Mouse (Mus musculus) liver, embryonic 13.5 days (tissue): ENCODE data around the gene Lpin1. TPM values are rescaled to one million over a fixed set of nuclear protein-coding genes. Genes with fewer than 3 reads are reported as not detected.

Experiments
- ATAC-seq: fragments of 200-750 bp; cut with Nextera tagmentation; 2 replicates; pipeline ENCODE4 v1.8.0; 2017; ENCODE audit warnings: low read depth, mild to moderate bottlenecking, moderate number of reproducible peaks, moderate library complexity
- DNase-seq: peaks from one replicate; pipeline ENCODE4 v3.0.0; 2022
- H3K27ac ChIP-seq: fragments of 300-500 bp; sonication (generic); 2 replicates; pipeline ENCODE4 v1.5.1; 2015; ENCODE audit warnings: moderate library complexity, mild to moderate bottlenecking, inconsistent platforms
- H3K27me3 ChIP-seq: fragments of 300-500 bp; sonication (generic); 2 replicates; pipeline ENCODE4 v1.6.1; 2015; ENCODE audit warnings: mild to moderate bottlenecking, inconsistent platforms
- H3K36me3 ChIP-seq: fragments of 300-500 bp; sonication (generic); 2 replicates; pipeline ENCODE4 v1.6.1; 2015; ENCODE audit warnings: mild to moderate bottlenecking, inconsistent platforms
- H3K4me1 ChIP-seq: fragments of 300-500 bp; sonication (generic); replicated peaks from 2 replicates; pipeline ENCODE4 v1.6.1; 2015; ENCODE audit warnings: inconsistent platforms
- H3K4me2 ChIP-seq: fragments of 300-500 bp; sonication (generic); 2 replicates; pipeline ENCODE4 v1.6.1; 2015; ENCODE audit warnings: inconsistent platforms, mild to moderate bottlenecking, moderate library complexity
- H3K4me3 ChIP-seq: fragments of 300-500 bp; sonication (generic); replicated peaks from 2 replicates; pipeline ENCODE4 v1.5.1; 2015; ENCODE audit warnings: mild to moderate bottlenecking, inconsistent platforms
- H3K9ac ChIP-seq: fragments of 300-500 bp; sonication (generic); 2 replicates; pipeline ENCODE4 v1.6.1; 2015; ENCODE audit warnings: mild to moderate bottlenecking, inconsistent platforms
- H3K9me3 ChIP-seq: fragments of 300-500 bp; sonication (generic); replicated peaks from 2 replicates; pipeline ENCODE4 v1.6.1; 2016; ENCODE audit warnings: inconsistent platforms
- WGBS: fragments of 180-500 bp; shearing (Covaris S2); methylation state at CpG from one replicate; pipeline ENCODE4 v1.1.7; 2015; ENCODE audit not compliant: insufficient replicate concordance; 5-methylcytosine and 5-hydroxymethylcytosine counted together
- polyA plus RNA-seq: library from polyadenylated mRNA; unstranded; fragments of >200 nt; fragmentation: Nextera tagmentation; extraction: Ambion mirVana; gene quantifications from 2 replicates; pipeline ENCODE4 v1.2.1, GENCODE M21; 2015

Gene Lpin1
- polyA plus RNA-seq, 1 experiment from 2014 or later, result 5.3 TPM

- 58% methylated on average over 2 of the region's 2 CpGs for WGBS
These were observed 5.0 kb upstream of the Lpin1 start for GRCm38 (mm10) chr12:16615738-16616137.

DNA sequence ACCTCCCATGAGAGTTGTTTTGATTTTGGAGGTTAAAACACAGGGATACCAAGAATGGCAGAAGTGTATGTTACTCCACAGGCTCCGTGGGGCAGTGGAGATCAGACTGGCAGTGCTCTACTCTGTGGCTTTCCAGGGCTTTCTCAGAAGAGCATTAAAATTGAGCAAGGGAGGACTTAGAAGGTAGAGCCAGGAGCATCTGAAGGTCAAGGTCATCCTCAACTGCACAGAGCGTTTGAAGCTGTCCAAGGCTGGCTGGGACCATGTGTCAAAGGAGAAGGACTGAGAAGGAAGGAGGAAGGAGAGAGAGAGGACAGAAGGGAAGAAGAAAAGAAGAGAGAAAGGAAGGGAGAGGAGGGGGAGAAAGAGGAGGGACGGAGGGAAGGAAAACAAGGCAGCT, 3.8 kb upstream of the Lpin1 start:
- 40% methylated on average over 3 of the region's 3 CpGs for WGBS
- H3K27ac ChIP-seq, result no peak overlapping the region

More at GRCm38 (mm10) chr12:16615738-16616137, 5.0 kb upstream of the Lpin1 start:
- H3K27me3 ChIP-seq, result no peaks in the 10 kb centered on the region
- DNase-seq, result no peak
- no peak overlapping the region for H3K4me3 ChIP-seq
- 0 out of 2 replicates have a peak, but pooled peaks cover 4% of the 10 kb centered on the region for H3K4me1 ChIP-seq
- no peak overlapping the region for H3K4me2 ChIP-seq
- H3K9me3 ChIP-seq, result no peaks in the 10 kb centered on the region
- H3K36me3 ChIP-seq, result no peaks in the 10 kb centered on the region
- ATAC-seq, result no peak
- H3K9ac ChIP-seq, result no peak overlapping the region
- no peak overlapping the region for H3K27ac ChIP-seq

GRCm38 (mm10) chr12:16605624-16606023, 5.1 kb downstream of the Lpin1 start:
- no peak overlapping the region for H3K4me2 ChIP-seq
- no peak overlapping the region for H3K27ac ChIP-seq
- H3K36me3 ChIP-seq, result no peaks in the 10 kb centered on the region
- H3K27me3 ChIP-seq, result no peaks in the 10 kb centered on the region
- H3K4me3 ChIP-seq, result no peak overlapping the region
- no peaks in the 10 kb centered on the region for H3K9me3 ChIP-seq
- DNase-seq, result no peak
- 0 out of 2 replicates have a peak, but pooled peaks cover 4% of the 10 kb centered on the region for H3K4me1 ChIP-seq
- no peak overlapping the region for H3K9ac ChIP-seq
- ATAC-seq, result no peak
- 52% methylated on average over 5 of the region's 5 CpGs for WGBS

More for the DNA sequence above, 3.8 kb upstream of the Lpin1 start:
- DNase-seq, result no peak
- Histone ChIP-seq H3K36me3 (no peaks in the 10 kb centered on the region), H3K4me3 (no peak overlapping the region), H3K9me3 (no peaks in the 10 kb centered on the region), H3K4me1 (0 out of 2 replicates have a peak, but pooled peaks cover 4% of the 10 kb centered on the region), H3K27me3 (no peaks in the 10 kb centered on the region), H3K9ac (no peak overlapping the region), H3K4me2 (no peak overlapping the region)
- ATAC-seq, result no peak

DNA sequence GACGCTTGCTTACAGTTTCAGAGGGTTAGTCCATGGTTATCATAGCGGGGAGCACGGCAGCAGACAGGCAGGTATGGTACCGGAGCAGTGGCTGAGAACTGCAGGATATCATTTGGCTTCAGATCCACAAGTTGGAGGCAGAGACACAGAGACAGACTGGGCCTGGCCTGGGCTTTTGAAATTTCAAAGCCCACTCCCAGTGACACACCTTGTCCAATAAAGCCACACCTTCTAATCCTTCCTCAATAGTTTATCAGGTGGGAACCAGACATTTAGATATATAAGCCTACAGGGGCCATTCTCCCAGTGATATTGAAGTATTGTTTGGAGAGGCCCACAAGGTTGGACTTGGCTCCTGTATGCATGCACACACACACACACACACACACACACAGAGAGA, 8.5 kb downstream of the Lpin1 start:
- no peak for DNase-seq
- 58% methylated on average over 4 of the region's 4 CpGs for WGBS
- Histone ChIP-seq H3K4me1 (0 out of 2 replicates have a peak, but pooled peaks cover 4% of the 10 kb centered on the region), H3K27ac (no peak overlapping the region), H3K4me3 (no peak overlapping the region), H3K36me3 (no peaks in the 10 kb centered on the region), H3K9ac (no peak overlapping the region), H3K27me3 (no peaks in the 10 kb centered on the region), H3K4me2 (no peak overlapping the region), H3K9me3 (no peaks in the 10 kb centered on the region)
- no peak; the same call in 1 of the 2 replicates for ATAC-seq

DNA sequence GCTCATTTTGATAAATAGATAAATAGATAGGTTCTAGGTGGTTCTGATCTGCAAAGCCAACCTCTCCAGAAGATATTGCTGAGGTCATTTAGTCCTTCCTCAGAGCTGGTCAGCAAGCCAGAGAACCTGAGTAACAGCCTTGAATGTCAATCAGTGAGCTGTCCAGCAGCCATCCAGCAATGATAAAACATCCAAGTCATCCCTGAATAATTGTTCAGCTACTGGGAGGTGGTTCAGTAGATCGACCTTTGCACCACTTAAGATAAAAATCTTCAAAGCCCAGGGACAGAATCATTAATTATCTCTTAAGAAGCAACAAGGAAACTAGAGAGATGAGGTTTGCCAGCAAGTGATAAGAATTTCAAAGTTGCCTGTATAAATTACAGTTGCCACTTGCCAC, 10.4 kb downstream of the Lpin1 start:
- no peak for ATAC-seq
- no peak for DNase-seq

GRCm38 (mm10) chr12:16599359-16599758, 11.4 kb downstream of the Lpin1 start:
- DNase-seq (no peak), ATAC-seq (no peak)
- no peak overlapping the region for H3K4me2 ChIP-seq
- WGBS, result 59% methylated on average over 3 of the region's 3 CpGs
- H3K27ac ChIP-seq, result no peak overlapping the region
- no peak overlapping the region for H3K9ac ChIP-seq
- no peaks in the 10 kb centered on the region for H3K9me3 ChIP-seq
- H3K36me3 ChIP-seq, result no peaks in the 10 kb centered on the region
- no peak overlapping the region for H3K4me3 ChIP-seq
- no peaks in the 10 kb centered on the region for H3K27me3 ChIP-seq
- 0 out of 2 replicates have a peak, but pooled peaks cover 4% of the 10 kb centered on the region for H3K4me1 ChIP-seq

More for the DNA sequence above, 10.4 kb downstream of the Lpin1 start:
- Histone ChIP-seq H3K9me3 (no peaks in the 10 kb centered on the region), H3K4me3 (no peak overlapping the region), H3K36me3 (no peaks in the 10 kb centered on the region), H3K9ac (no peak overlapping the region), H3K27me3 (no peaks in the 10 kb centered on the region), H3K4me1 (0 out of 2 replicates have a peak, but pooled peaks cover 4% of the 10 kb centered on the region), H3K4me2 (no peak overlapping the region), H3K27ac (no peak overlapping the region)
- WGBS, result 11% methylated on average over 1 of the region's 1 CpGs

DNA sequence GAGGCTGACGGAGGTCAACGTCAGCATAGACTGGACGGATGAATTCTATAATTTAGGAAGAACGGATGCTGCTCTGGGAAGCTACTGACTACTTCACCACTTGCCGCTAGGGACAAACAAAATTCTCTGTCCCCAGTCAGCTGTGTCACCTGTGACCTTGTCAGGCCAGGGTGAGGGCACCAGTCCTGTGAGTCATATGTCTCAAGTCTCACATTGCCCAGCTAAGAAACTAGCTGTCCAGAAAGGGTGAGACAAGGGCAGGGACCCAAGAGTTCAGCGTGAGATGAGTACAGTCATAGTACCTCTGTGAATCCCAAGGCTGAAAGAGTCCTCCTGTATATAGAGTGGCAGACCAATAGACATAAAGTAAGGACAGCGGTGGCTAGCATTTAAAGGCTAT, 17.0 kb downstream of the Lpin1 start:
- 0 out of 2 replicates have a peak, but pooled peaks cover 4% of the 10 kb centered on the region for H3K27me3 ChIP-seq
- no peak overlapping the region for H3K27ac ChIP-seq
- H3K4me1 ChIP-seq, result peaks cover 37% of the 10 kb centered on the region
- H3K9me3 ChIP-seq, result no peaks in the 10 kb centered on the region
- H3K4me3 ChIP-seq, result no peak overlapping the region
- ATAC-seq, result no peak
- DNase-seq, result no peak
- no peak overlapping the region for H3K4me2 ChIP-seq
- H3K9ac ChIP-seq, result no peak overlapping the region
- 81% methylated on average over 7 of the region's 7 CpGs for WGBS
- no peaks in the 10 kb centered on the region for H3K36me3 ChIP-seq

- no peak overlapping the region for H3K4me3 ChIP-seq
- H3K9ac ChIP-seq, result no peak overlapping the region
- H3K4me1 ChIP-seq, result peaks cover 44% of the 10 kb centered on the region
- H3K9me3 ChIP-seq, result no peaks in the 10 kb centered on the region
- H3K27me3 ChIP-seq, result 0 out of 2 replicates have a peak, but pooled peaks cover 4% of the 10 kb centered on the region
- no peaks in the 10 kb centered on the region for H3K36me3 ChIP-seq
- ATAC-seq (no peak), DNase-seq (no peak)
- WGBS, result 63% methylated on average over 7 of the region's 7 CpGs
- H3K4me2 ChIP-seq, result no peak overlapping the region
- H3K27ac ChIP-seq, result no peak overlapping the region
These were observed 17.8 kb downstream of the Lpin1 start for GRCm38 (mm10) chr12:16593014-16593413.

DNA sequence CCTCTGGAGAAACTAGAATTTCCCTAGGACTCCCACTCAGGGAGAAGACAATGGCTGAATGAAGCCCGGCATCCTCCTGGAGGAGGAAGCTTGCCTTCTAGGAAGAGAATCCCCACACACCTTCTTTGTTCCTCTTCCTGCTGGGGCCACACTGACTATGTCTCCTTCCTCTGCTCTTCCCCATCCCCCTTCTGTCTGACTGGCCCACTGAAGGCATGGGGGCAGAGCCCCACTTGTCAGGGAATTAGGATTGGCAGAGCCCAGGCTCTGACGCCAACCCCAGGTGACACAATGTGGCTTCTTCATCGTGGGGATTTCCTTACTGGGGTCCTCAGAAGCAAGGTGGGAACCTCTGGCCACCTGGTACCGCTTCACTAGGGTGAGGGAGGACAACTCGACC, 18.3 kb downstream of the Lpin1 start:
- Histone ChIP-seq H3K4me2 (no peak overlapping the region), H3K36me3 (no peaks in the 10 kb centered on the region), H3K4me1 (peaks cover 50% of the 10 kb centered on the region), H3K9me3 (no peaks in the 10 kb centered on the region), H3K9ac (0 out of 2 replicates have a peak overlapping the region, but pooled peaks have one; percentile 49), H3K27ac (no peak overlapping the region), H3K4me3 (no peak overlapping the region), H3K27me3 (0 out of 2 replicates have a peak, but pooled peaks cover 4% of the 10 kb centered on the region)
- WGBS, result 53% methylated on average over 5 of the region's 5 CpGs
- no peak for DNase-seq
- ATAC-seq, result no peak

DNA sequence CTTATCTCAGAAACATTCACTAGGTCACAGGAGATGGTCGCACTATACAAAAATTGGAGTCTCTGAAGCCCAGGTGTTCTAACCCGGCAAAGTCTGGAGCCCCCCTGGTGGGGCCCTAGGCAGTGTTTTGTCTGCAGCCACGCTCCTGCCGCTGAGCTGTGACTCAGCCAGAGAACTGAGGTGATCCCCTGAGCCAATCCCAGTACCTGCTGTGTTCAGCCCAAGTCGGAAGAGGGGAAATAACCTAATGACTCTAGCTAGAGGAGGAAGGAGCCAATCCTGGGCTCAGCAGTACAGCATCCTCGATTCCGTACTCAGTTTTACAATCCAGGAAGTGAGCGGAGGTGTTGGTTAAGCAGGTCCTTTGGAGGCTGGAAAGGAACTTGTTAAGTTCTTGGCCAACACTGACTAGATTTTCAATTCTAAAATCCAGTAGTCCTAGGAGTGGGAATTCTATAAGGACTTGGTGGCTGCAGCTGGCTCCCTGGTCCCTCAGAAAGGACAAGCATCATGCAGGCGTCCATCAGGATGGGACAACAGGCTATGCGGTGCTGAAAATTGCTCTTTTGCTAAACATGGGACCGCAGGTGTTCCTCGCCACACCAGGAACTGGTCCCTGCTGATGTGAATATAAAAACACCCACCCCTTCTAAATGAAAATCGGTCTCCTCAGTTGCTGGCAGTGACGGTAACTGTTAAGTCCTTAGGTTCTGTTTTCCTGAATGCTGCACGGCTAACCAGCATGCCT, 19.1 kb downstream of the Lpin1 start:
- Histone ChIP-seq H3K4me2 (peak overlapping the region; percentile 61), H3K27ac (0 out of 2 replicates have a peak overlapping the region, but pooled peaks have one; percentile 25), H3K36me3 (no peaks in the 10 kb centered on the region), H3K9ac (peak overlapping the region; percentile 49; the same call in 1 of the 2 replicates), H3K27me3 (0 out of 2 replicates have a peak, but pooled peaks cover 4% of the 10 kb centered on the region), H3K9me3 (no peaks in the 10 kb centered on the region), H3K4me3 (peak overlapping the region; percentile 40), H3K4me1 (peaks cover 57% of the 10 kb centered on the region)
- ATAC-seq, result peak; percentile 59
- peak; percentile 66 for DNase-seq
- 13% methylated on average over 15 of the region's 15 CpGs for WGBS

DNA sequence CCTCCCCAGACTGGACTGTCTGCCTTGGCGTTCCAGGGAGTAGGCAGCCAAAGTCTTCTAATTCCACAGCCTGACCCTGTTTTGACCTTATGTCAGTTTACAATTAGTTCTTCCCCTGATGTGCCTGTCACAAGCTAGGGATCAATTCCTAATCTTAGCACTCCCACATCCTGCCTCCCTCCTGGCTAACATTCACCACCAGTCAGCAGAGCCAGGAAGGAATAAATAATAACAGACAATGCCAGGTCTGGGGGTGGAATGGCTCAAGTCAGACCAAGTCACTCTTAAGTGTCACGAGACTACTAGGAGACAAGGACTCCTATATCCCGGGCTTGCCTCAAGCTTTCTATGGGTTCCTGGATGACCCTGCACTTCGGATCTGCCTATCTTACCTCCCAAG, 20.8 kb downstream of the Lpin1 start:
- peaks cover 72% of the 10 kb centered on the region for H3K4me1 ChIP-seq
- no peak overlapping the region for H3K27ac ChIP-seq
- H3K4me3 ChIP-seq, result peak overlapping the region; percentile 76
- DNase-seq, result no peak
- no peaks in the 10 kb centered on the region for H3K36me3 ChIP-seq
- WGBS, result 24% methylated on average over 4 of the region's 4 CpGs
- peak overlapping the region; percentile 96 for H3K4me2 ChIP-seq
- no peak overlapping the region; the same call in 1 of the 2 replicates for H3K9ac ChIP-seq
- no peak for ATAC-seq
- 0 out of 2 replicates have a peak, but pooled peaks cover 4% of the 10 kb centered on the region for H3K27me3 ChIP-seq
- H3K9me3 ChIP-seq, result no peaks in the 10 kb centered on the region
